Mouse (Mus musculus) cerebellum, adult 2 months (tissue): ENCODE measurements around the gene Gpbar1. TPM values are rescaled to one million over a fixed set of nuclear protein-coding genes. Genes with fewer than 3 reads are reported as not detected.

Experiments
- DNase-seq, 2 experiments: peaks; one replicate each; pipeline ENCODE4 v3.0.0; 2021
- H3K27ac ChIP-seq: fragments of 200-500 bp; 2 replicates; pipeline ENCODE4 v1.5.1; 2012; ENCODE audit warnings: low read length, control low read depth, inconsistent platforms; ENCODE audit not compliant: insufficient read depth
- H3K27me3 ChIP-seq: fragments of 200-500 bp; 2 replicates; pipeline ENCODE4 v1.6.1; 2012; ENCODE audit warnings: inconsistent platforms, mild to moderate bottlenecking, low read length, moderate library complexity; ENCODE audit not compliant: control insufficient read depth, insufficient read depth
- H3K4me1 ChIP-seq: fragments of 200-500 bp; 2 replicates; pipeline ENCODE4 v1.6.1; 2011; ENCODE audit warnings: low read length; ENCODE audit not compliant: control insufficient read depth, insufficient read depth
- H3K4me3 ChIP-seq: fragments of 200-500 bp; replicated peaks from 2 replicates; pipeline ENCODE3; 2011; ENCODE audit warnings: mild to moderate bottlenecking, low read depth, low read length, control low read depth; ENCODE audit not compliant: insufficient read depth
- CTCF ChIP-seq: fragments of 200-500 bp; IDR thresholded peaks from 2 replicates; pipeline ENCODE4 v1.5.1; 2011; ENCODE audit warnings: low read depth, mild to moderate bottlenecking, control low read depth, low read length, moderate library complexity, borderline replicate concordance; ENCODE audit not compliant: insufficient read depth
- POLR2A ChIP-seq: fragments of 200-500 bp; IDR thresholded peaks from 2 replicates; pipeline ENCODE4 v1.6.1; 2011; ENCODE audit warnings: low read length, control low read depth, borderline replicate concordance; ENCODE audit not compliant: insufficient read depth
- WGBS: fragments of 180-500 bp; shearing (Covaris S2); methylation state at CpG from one replicate; pipeline ENCODE4 v1.1.7; 2018; 5-methylcytosine and 5-hydroxymethylcytosine counted together
- polyA plus RNA-seq: library from polyadenylated mRNA; depleted of rRNA; stranded (reverse); fragments of >200 nt; gene quantifications from 2 replicates; pipeline ENCODE4 v1.2.3, GENCODE M21; 2012

Gene Gpbar1
- polyA plus RNA-seq, 1 experiment = not detected

- Histone ChIP-seq H3K27ac (no peak overlapping the region), H3K27me3 (no peaks in the 10 kb centered on the region), H3K4me3 (no peak overlapping the region), H3K4me1 (no peaks in the 10 kb centered on the region)
- WGBS = 65% methylated on average over 4 of the region's 4 CpGs
- no peak for DNase-seq
- TF ChIP-seq CTCF = no peak
- TF ChIP-seq POLR2A = no peak
Measured at GRCm38 (mm10) chr1:74256782-74257181, 21.6 kb upstream of the Gpbar1 start.

- TF ChIP-seq CTCF (no peak), POLR2A (no peak)
- WGBS = 87% methylated on average over 6 of the region's 6 CpGs
- H3K4me1 ChIP-seq = no peaks in the 10 kb centered on the region; the same call in 1 of the 2 replicates
- H3K27ac ChIP-seq = no peak overlapping the region
- DNase-seq = no peak
- no peaks in the 10 kb centered on the region for H3K27me3 ChIP-seq
- no peak overlapping the region for H3K4me3 ChIP-seq
Measured at GRCm38 (mm10) chr1:74262510-74262909, 15.8 kb upstream of the Gpbar1 start.

DNA sequence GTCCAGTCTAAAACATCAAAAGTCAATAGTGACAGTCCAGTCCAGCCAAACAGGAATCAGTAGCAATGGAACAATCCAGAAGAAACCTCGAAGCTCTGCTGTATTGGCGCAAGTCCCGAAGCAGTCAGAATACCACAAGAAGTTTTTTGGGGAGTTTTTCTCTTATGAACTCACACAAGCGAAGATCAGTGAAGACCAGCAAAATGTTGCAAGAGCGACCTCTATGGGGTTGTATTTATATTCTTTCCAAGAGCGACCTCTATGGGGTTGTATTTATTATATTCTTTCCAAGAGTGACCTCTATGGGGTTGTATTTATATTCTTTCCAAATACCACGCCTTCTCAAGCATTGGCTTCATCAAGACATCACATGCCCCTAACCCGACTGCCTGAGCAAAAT, 9.6 kb upstream of the Gpbar1 start:
- no peak for TF ChIP-seq CTCF
- TF ChIP-seq POLR2A = no peak
- Histone ChIP-seq H3K4me1 (no peaks in the 10 kb centered on the region), H3K27ac (no peak overlapping the region), H3K4me3 (no peak overlapping the region), H3K27me3 (no peaks in the 10 kb centered on the region)
- no peak for DNase-seq
- WGBS = 85% methylated on average over 8 of the region's 8 CpGs

- no peak overlapping the region for H3K4me3 ChIP-seq
- H3K27ac ChIP-seq = no peak overlapping the region
- TF ChIP-seq POLR2A = no peak
- no peak for TF ChIP-seq CTCF
- 50% methylated on average over 4 of the region's 4 CpGs for WGBS
- DNase-seq = no peak
- no peaks in the 10 kb centered on the region for H3K27me3 ChIP-seq
- no peaks in the 10 kb centered on the region for H3K4me1 ChIP-seq
Measured at GRCm38 (mm10) chr1:74271659-74272058, 6.7 kb upstream of the Gpbar1 start.

DNA sequence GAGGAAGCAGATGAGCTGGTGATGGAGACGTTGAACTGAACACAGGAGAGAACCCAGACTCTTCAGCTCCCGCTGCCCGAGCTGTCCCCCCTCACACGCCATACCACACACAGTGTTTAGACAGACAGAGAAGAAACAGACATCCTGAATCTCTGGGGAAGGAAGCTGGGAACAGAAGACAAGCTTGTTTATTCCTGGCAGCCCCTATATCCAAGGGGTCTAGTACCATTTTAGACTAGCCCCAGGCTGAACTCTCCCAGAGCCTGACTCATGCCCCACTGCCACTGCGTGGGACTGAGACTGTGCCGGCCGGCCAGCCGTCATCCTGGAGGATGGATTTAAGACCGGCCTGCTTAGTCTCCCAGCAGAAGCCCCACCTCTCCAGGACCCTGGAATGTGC, 3.3 kb upstream of the Gpbar1 start:
- TF ChIP-seq POLR2A (no peak), CTCF (no peak)

DNA sequence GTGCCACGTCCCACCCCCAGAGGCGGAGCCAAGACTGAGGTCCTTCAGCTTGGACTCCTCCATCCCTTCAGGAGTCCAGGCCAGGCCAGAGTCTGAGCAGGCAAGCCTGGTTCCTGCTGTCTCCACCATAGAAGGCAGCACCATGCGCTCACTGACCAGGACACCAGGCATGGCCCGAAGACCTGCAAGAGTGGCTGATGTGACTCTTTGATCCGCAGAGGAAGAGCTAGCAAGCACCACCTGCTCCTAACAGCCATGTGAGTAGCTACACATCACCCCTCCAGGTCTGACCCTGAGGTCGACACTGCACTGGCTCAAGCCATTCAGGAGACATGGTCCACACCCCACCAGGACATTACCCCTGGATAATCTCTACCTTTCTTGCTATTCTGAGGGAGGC, 1.3 kb upstream of the Gpbar1 start:
- 75% methylated on average over 6 of the region's 6 CpGs for WGBS
- H3K27ac ChIP-seq = no peak overlapping the region
- no peak overlapping the region for H3K4me3 ChIP-seq
- DNase-seq = no peak
- TF ChIP-seq CTCF = no peak
- TF ChIP-seq POLR2A = no peak
- no peaks in the 10 kb centered on the region for H3K4me1 ChIP-seq
- H3K27me3 ChIP-seq = no peaks in the 10 kb centered on the region

More for the DNA sequence above, 3.3 kb upstream of the Gpbar1 start:
- Histone ChIP-seq H3K4me1 (no peaks in the 10 kb centered on the region), H3K4me3 (no peak overlapping the region), H3K27me3 (no peaks in the 10 kb centered on the region), H3K27ac (no peak overlapping the region)
- DNase-seq = no peak
- 58% methylated on average over 9 of the region's 9 CpGs for WGBS

DNA sequence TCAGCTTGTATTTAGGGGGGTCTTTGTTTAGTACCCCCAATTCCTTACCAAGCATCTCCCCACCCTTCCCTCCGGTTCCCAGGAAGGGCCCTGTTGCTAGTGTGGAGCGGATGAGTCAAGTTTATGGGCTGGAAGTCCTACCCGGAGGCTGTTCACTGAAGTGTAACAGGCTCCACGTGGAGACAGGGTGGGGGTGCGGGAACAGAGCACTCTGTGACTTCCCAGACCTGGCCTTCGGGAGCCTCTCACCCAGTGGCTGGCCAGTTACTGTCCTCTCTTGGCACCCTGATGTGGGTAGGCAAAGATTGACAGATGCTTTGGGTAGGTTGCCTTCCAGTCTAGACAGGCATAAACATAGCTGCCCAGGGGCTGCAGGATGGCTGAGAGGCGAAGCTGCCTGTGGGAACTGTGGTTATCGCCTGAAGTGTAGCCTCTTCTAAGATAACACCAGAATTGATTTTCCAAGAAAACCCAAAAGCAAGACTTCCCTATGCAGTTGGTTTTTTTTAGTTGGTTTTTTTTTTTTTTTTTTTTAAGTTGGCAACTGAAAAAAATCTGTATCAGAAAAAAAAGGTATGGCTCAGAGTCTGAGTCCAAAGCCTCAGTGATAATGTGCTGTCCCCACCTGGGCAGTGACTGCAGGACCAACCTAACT, 340 bp upstream of the Gpbar1 start:
- Histone ChIP-seq H3K4me1 (no peaks in the 10 kb centered on the region), H3K4me3 (no peak overlapping the region), H3K27ac (no peak overlapping the region), H3K27me3 (no peaks in the 10 kb centered on the region)
- TF ChIP-seq POLR2A = no peak
- no peak for TF ChIP-seq CTCF
- WGBS = 38% methylated on average over 8 of the region's 8 CpGs
- no peak for DNase-seq

GRCm38 (mm10) chr1:74278988-74279387, 638 bp downstream of the Gpbar1 start:
- Histone ChIP-seq H3K27me3 (no peaks in the 10 kb centered on the region), H3K27ac (no peak overlapping the region), H3K4me3 (no peak overlapping the region), H3K4me1 (no peaks in the 10 kb centered on the region)
- 85% methylated on average over 11 of the region's 11 CpGs for WGBS
- DNase-seq = no peak
- TF ChIP-seq CTCF (no peak), POLR2A (no peak)
